Mouse (Mus musculus): ENCODE measurements around the gene Slc22a17. TPM values are rescaled to one million over a fixed set of nuclear protein-coding genes. Genes with fewer than 3 reads are reported as not detected.
A peak's percentile ranks its signal among the peaks of the same experiment; 100 is the strongest.

Gene Slc22a17
- polyA plus RNA-seq, 1 experiment = 0.01 TPM

DNA sequence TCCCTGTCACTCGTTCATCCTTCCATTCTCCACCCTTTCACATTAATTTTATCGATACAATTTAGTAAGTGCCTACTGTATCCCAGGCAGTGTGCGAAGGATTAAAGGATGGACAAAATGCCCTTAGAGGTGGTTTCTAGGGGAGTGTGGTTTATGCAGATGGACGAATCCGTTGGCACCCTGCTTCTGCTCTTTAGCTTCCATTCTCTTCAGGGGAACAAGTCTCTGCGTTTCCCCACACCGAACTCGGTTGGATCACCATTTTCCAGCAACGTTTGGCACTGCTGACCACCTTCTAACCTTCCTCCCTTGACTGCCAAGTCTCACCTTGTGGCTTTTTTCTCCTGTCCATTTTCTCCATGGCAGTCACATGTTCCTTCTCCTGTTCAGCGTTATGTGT lies 411 bp upstream of the Slc22a17 start:
- Histone ChIP-seq H3K4me3 (replicated peaks) (no peak overlapping the region), H3K9me3 (ENCODE audit: control insufficient read depth, low read length) (peaks cover 4% of the 10 kb centered on the region; the same call in 1 of the 2 replicates), H3K36me3 (ENCODE audit: control insufficient read depth) (no peaks in the 10 kb centered on the region), H3K27me3 (ENCODE audit: control insufficient read depth) (peaks cover 47% of the 10 kb centered on the region), H3K4me1 (ENCODE audit: control insufficient read depth) (no peaks in the 10 kb centered on the region)
- TF ChIP-seq GATA1 (IDR thresholded peaks at IDR 0.05; ENCODE audit: low read length) (no peak), TAL1 (IDR thresholded peaks at IDR 0.05; ENCODE audit: low read length) (no peak)

DNA sequence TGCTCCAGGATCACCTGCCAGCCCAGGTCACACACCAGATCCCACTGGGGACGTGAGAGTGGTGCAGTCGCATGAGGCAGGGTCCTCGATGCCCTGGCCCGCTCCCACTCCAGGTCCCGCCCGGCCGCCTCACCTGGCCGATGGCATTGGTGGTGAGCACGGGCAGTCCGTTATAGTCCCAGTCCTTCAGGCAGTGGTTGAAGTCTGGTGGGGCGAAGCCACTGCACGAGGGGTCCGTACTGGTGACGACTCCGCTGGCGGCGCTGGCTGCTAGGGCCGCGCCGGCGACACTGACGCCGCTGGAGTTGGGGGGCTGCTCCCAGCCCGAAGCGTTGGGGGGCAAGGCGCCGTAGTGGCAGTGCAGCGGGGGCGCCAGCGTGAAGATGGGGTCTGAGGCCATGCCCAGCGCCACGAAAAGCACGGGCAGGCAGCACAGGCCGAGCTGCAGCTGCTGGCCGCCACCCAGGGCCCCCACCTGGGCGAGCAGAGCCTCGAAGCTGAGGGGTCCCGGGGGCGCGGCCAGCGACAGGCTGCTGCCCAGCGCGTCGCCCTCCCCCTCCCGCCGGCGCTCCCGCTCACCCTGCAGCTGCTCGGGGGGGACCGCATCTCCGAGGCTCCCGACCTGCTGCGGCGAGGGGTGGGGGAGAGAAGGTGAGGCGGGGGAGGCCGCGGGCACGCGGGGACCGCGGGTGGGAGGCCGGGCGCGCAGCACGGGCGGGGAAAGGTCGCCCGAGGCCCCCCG lies 652 bp downstream of the Slc22a17 start:
- peak overlapping the region; percentile 50 for H3K4me3 ChIP-seq (replicated peaks)
- no peaks in the 10 kb centered on the region for H3K4me1 ChIP-seq (ENCODE audit: control insufficient read depth)
- H3K9me3 ChIP-seq (ENCODE audit: control insufficient read depth, low read length) = peaks cover 4% of the 10 kb centered on the region; the same call in 1 of the 2 replicates
- H3K27me3 ChIP-seq (ENCODE audit: control insufficient read depth) = peaks cover 47% of the 10 kb centered on the region
- H3K36me3 ChIP-seq (ENCODE audit: control insufficient read depth) = no peaks in the 10 kb centered on the region
- no peak for TF ChIP-seq TAL1 (IDR thresholded peaks at IDR 0.05; ENCODE audit: low read length)
- no peak for TF ChIP-seq GATA1 (IDR thresholded peaks at IDR 0.05; ENCODE audit: low read length)

DNA sequence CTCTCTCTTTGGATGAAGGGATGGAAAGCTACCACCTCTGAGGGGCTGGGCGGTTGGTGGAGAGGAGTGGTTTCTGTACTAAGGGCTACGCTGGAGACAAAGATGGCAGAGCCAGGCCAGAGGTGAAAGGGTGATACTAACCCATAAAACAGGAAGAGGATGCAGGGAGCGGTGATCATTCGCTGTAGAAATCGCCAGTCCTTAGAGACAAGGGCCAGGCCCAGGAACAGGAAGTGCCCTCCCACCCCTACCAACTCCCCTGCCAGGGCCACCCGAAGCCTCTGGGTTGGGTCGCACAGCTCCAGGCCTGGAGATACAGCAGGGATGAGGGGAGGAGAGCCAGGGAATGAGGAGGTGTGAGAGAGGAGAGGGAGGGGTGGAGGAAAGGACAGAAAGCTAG lies 4.2 kb downstream of the Slc22a17 start:
- Histone ChIP-seq H3K9me3 (ENCODE audit: control insufficient read depth, low read length) (peaks cover 4% of the 10 kb centered on the region; the same call in 1 of the 2 replicates), H3K4me3 (replicated peaks) (no peak overlapping the region), H3K4me1 (ENCODE audit: control insufficient read depth) (no peaks in the 10 kb centered on the region), H3K36me3 (ENCODE audit: control insufficient read depth) (no peaks in the 10 kb centered on the region), H3K27me3 (ENCODE audit: control insufficient read depth) (peaks cover 36% of the 10 kb centered on the region)
- TF ChIP-seq GATA1 (IDR thresholded peaks at IDR 0.05; ENCODE audit: low read length) (no peak), TAL1 (IDR thresholded peaks at IDR 0.05; ENCODE audit: low read length) (no peak)

DNA sequence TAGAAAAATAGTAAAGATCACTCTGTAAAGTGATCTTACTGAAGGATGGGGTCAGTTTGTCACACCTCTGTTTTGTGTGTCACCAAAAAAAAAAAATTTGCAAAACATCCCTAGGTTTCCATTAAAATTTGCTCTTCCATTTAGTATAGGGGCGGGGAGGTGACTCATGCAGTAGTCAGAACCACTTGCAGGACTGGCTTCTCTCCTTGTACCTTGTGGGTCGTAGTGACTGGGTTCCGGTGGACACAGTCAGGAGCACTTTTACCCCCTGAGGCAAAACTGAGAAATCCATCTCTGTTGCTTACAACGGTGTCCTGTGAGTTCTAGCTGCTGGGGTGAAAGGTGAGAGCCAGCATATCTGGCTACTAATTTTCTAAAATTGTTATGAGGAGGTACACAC lies 9.3 kb downstream of the Slc22a17 start:
- H3K9me3 ChIP-seq (ENCODE audit: control insufficient read depth, low read length) = no peaks in the 10 kb centered on the region
- H3K4me1 ChIP-seq (ENCODE audit: control insufficient read depth) = no peaks in the 10 kb centered on the region
- H3K4me3 ChIP-seq (replicated peaks) = no peak overlapping the region
- TF ChIP-seq GATA1 (IDR thresholded peaks at IDR 0.05; ENCODE audit: low read length) (no peak), TAL1 (IDR thresholded peaks at IDR 0.05; ENCODE audit: low read length) (no peak)
- no peaks in the 10 kb centered on the region for H3K27me3 ChIP-seq (ENCODE audit: control insufficient read depth)
- peaks cover 9% of the 10 kb centered on the region for H3K36me3 ChIP-seq (ENCODE audit: control insufficient read depth)

DNA sequence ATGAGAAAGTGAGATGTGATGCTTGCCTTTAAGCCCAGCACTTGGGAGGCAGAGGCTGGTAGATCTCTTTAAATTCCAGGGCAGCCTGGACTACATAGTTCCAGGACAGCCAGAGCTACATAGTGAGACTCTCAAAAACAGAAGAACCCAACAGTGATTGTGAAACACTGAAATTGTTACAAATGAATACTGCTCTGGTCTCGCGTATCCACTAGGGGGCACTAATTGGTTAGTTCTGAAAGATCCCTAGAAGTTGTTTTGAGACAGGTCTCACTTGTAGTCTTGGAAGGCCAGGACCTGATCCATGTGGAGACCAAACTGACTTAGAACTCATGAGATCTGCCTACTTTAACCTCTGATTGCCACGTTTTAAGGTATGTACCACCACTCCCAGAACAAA lies 12.5 kb downstream of the Slc22a17 start:
- TF ChIP-seq TAL1 (IDR thresholded peaks at IDR 0.05; ENCODE audit: low read length) (no peak), GATA1 (IDR thresholded peaks at IDR 0.05; ENCODE audit: low read length) (no peak)
- Histone ChIP-seq H3K4me1 (ENCODE audit: control insufficient read depth) (peaks cover 9% of the 10 kb centered on the region), H3K4me3 (replicated peaks) (no peak overlapping the region), H3K9me3 (ENCODE audit: control insufficient read depth, low read length) (no peaks in the 10 kb centered on the region), H3K27me3 (ENCODE audit: control insufficient read depth) (no peaks in the 10 kb centered on the region), H3K36me3 (ENCODE audit: control insufficient read depth) (peaks cover 42% of the 10 kb centered on the region)

DNA sequence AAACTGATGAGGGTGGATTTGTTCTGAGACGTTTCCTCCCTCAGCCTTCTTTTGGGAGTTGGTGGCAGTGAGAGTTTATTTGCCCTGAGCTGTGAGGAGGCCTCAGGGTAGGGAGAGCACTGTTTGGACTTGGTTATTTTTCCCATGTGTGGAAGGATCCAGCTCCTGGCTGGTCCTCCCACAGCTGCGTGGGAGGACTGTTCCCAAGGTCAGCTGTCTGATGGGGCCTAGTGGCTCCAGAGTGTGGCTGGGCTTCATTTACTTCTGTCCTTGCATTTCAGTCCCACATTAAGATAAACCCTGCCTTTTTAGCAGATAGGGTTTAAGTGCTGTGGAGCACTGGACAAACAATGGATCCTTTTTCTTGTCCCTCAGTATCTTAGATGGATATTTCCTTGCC lies 15.5 kb downstream of the Slc22a17 start:
- peaks cover 29% of the 10 kb centered on the region for H3K4me1 ChIP-seq (ENCODE audit: control insufficient read depth)
- no peak overlapping the region for H3K4me3 ChIP-seq (replicated peaks)
- no peaks in the 10 kb centered on the region for H3K27me3 ChIP-seq (ENCODE audit: control insufficient read depth)
- TF ChIP-seq GATA1 (IDR thresholded peaks at IDR 0.05; ENCODE audit: low read length) (no peak), TAL1 (IDR thresholded peaks at IDR 0.05; ENCODE audit: low read length) (no peak)
- peaks cover 49% of the 10 kb centered on the region for H3K36me3 ChIP-seq (ENCODE audit: control insufficient read depth)
- no peaks in the 10 kb centered on the region for H3K9me3 ChIP-seq (ENCODE audit: control insufficient read depth, low read length)

DNA sequence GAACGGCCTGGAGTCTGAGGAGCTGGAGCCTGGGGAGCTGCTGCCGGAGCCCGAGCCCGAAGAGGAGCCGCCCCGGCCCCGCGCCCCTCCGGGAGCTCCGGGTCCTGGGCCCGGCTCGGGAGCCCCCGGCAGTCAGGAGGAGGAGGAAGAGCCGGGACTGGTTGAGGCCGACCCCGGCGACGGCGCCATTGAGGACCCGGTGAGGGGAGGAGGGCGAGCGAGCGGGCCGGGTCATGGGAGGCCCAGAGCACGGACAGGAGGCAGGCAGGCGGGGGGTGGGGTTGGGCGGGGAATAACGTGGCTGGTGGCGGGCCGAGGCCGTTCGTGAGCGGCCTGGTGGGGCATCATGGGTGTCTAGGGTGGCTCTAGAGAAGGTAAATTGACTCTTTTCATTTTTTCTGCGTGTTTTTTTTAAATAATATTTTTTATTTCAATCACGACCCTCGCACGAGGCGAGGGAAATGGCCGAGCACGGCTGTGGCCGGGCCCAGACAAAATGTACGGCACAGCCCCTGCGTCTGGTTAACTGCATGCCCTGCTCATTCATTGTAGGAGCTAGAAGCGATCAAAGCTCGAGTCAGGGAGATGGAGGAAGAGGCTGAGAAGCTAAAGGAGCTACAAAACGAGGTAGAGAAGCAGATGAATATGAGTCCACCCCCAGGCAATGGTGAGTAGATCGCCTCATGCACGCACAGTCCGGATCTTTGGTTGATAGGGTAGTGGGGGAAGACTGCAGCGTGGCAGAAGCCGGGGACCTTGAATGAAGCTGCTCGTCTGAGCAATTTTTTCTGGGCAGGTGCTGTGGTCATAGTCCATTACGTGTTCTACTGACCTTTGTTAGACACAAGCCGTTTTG lies 18.4 kb downstream of the Slc22a17 start:
- H3K36me3 ChIP-seq (ENCODE audit: control insufficient read depth) = peaks cover 48% of the 10 kb centered on the region

DNA sequence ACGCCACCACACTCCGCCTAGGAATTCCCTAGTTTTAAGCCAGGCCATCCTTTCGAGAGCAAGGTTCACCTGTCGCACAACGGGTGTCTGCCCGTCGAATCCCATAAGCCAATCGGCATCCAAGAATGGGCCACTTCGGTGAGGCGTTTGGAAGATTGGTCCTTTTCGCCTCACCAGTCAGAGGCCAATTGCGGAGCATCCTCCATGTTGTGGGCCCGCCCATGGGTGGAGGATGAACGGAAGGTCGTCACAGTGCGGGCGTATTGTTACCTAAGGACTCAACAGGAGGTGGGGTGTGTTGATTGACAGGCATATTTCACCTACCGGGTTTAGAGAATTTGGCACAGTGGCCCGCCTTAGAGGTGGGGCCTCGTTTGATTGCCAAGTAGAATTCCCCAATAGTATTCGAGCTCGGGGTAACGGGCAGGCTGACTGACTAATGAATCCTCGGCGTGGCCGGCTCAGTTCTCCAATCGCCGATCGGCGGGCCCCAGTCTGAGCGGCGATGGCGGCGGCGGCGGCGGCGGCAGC lies 19.2 kb downstream of the Slc22a17 start:
- Histone ChIP-seq H3K27me3 (ENCODE audit: control insufficient read depth) (no peaks in the 10 kb centered on the region), H3K4me3 (replicated peaks) (peak overlapping the region; percentile 90), H3K36me3 (ENCODE audit: control insufficient read depth) (peaks cover 41% of the 10 kb centered on the region), H3K4me1 (ENCODE audit: control insufficient read depth) (peaks cover 33% of the 10 kb centered on the region), H3K9me3 (ENCODE audit: control insufficient read depth, low read length) (no peaks in the 10 kb centered on the region)
- TF ChIP-seq GATA1 (IDR thresholded peaks at IDR 0.05; ENCODE audit: low read length) = no peak
- TF ChIP-seq TAL1 (IDR thresholded peaks at IDR 0.05; ENCODE audit: low read length) = no peak

More for the DNA sequence above, 18.4 kb downstream of the Slc22a17 start:
- Histone ChIP-seq H3K9me3 (ENCODE audit: control insufficient read depth, low read length) (no peaks in the 10 kb centered on the region), H3K4me3 (replicated peaks) (peak overlapping the region; percentile 90), H3K27me3 (ENCODE audit: control insufficient read depth) (no peaks in the 10 kb centered on the region), H3K4me1 (ENCODE audit: control insufficient read depth) (peaks cover 33% of the 10 kb centered on the region)
- TF ChIP-seq GATA1 (IDR thresholded peaks at IDR 0.05; ENCODE audit: low read length) (no peak), TAL1 (IDR thresholded peaks at IDR 0.05; ENCODE audit: low read length) (no peak)

DNA sequence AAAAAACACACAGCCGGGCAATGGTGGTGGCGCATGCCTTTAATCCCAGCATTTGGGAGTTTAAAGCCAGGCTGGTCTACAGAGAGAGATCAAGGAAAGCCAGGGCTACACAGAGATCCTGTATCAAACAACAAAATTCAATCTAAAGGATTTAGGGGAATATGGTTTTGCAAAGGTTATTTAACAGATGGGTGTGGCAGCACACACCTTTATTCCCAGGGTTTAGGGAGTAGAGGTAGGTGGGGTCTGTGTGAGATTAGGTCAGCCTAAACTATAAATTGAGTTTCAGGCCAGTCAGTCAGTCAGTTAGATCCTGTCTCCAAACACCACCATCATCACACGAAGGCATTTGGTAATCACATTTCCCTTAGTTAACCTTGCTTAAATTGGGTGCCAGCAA lies 20.7 kb downstream of the Slc22a17 start, which contains the start of gene Pabpn1:
Gene Pabpn1 (plus strand): TSS at position 301 of the 400 bp plus-strand sequence.
- Histone ChIP-seq H3K9me3 (ENCODE audit: control insufficient read depth, low read length) (no peaks in the 10 kb centered on the region), H3K36me3 (ENCODE audit: control insufficient read depth) (peaks cover 27% of the 10 kb centered on the region), H3K4me3 (replicated peaks) (peak within 1 kb of the TSS; percentile 90), H3K4me1 (ENCODE audit: control insufficient read depth) (peaks cover 32% of the 10 kb centered on the region), H3K27me3 (ENCODE audit: control insufficient read depth) (no peaks in the 10 kb centered on the region)
- TF ChIP-seq TAL1 (IDR thresholded peaks at IDR 0.05; ENCODE audit: low read length) (no peak), GATA1 (IDR thresholded peaks at IDR 0.05; ENCODE audit: low read length) (no peak)

Measured in erythroblast, embryonic 14.5 days (primary cell).